Mouse (Mus musculus) ES-Bruce4 (cell line): ENCODE results near the gene Rpl36. TPM values are rescaled to one million over a fixed set of nuclear protein-coding genes. Genes with fewer than 3 reads are reported as not detected.
A peak's percentile ranks its signal among the peaks of the same experiment; 100 is the strongest.

ENCODE experiments used
- H3K27ac ChIP-seq: 2 replicates; pipeline ENCODE4 v1.5.1; 2012; ENCODE audit warnings: low read length, inconsistent platforms; ENCODE audit not compliant: insufficient read depth
- H3K27me3 ChIP-seq: 2 replicates; pipeline ENCODE4 v1.6.1; 2012; ENCODE audit warnings: mild to moderate bottlenecking, low read length, inconsistent platforms; ENCODE audit not compliant: control insufficient read depth, poor library complexity, insufficient read depth, severe bottlenecking
- H3K36me3 ChIP-seq: 2 replicates; pipeline ENCODE4 v1.6.1; 2012; ENCODE audit warnings: inconsistent platforms, mild to moderate bottlenecking, low read length, moderate library complexity; ENCODE audit not compliant: control insufficient read depth, poor library complexity, insufficient read depth, severe bottlenecking
- H3K4me1 ChIP-seq: one replicate; pipeline ENCODE4 v1.8.1; 2011; ENCODE audit warnings: low read length; ENCODE audit not compliant: control insufficient read depth, insufficient read depth
- H3K4me3 ChIP-seq: 2 replicates; pipeline ENCODE4 v1.5.1; 2011; ENCODE audit warnings: low read depth, mild to moderate bottlenecking, low read length
- H3K9ac ChIP-seq: 2 replicates; pipeline ENCODE4 v1.6.1; 2012; ENCODE audit warnings: low read depth, mild to moderate bottlenecking, inconsistent platforms; ENCODE audit not compliant: poor library complexity, severe bottlenecking
- H3K9me3 ChIP-seq: replicated peaks from 2 replicates; pipeline ENCODE4 v1.6.1; 2012; ENCODE audit warnings: mild to moderate bottlenecking, low read length, inconsistent platforms; ENCODE audit not compliant: control insufficient read depth, poor library complexity, insufficient read depth, severe bottlenecking
- CTCF ChIP-seq: IDR thresholded peaks from one replicate; pipeline ENCODE4 v1.8.1; 2011; ENCODE audit warnings: low read depth, low read length
- EP300 ChIP-seq: IDR thresholded peaks from 2 replicates; pipeline ENCODE4 v1.6.1; 2011; ENCODE audit warnings: low read depth, low read length; ENCODE audit not compliant: insufficient read depth
- POLR2A ChIP-seq: IDR thresholded peaks from one replicate; pipeline ENCODE4 v1.8.1; 2011; ENCODE audit warnings: low read length; ENCODE audit not compliant: insufficient read depth
- polyA plus RNA-seq: library from polyadenylated mRNA; stranded (reverse); fragments of >200 nt; gene quantifications from 2 replicates; pipeline ENCODE4 v1.2.4, GENCODE M21; 2011; ENCODE audit warnings: low read depth; ENCODE audit not compliant: missing spikeins, insufficient read depth, insufficient read length

The Rpl36 gene
- 704 and 766 TPM in 2 replicates for polyA plus RNA-seq

- H3K9me3 ChIP-seq: no peaks in the 10 kb centered on the region
- H3K27me3 ChIP-seq: no peaks in the 10 kb centered on the region
- H3K4me1 ChIP-seq: peaks cover 2% of the 10 kb centered on the region
- peak within 1 kb of the TSS; percentile 90 for H3K9ac ChIP-seq
- H3K4me3 ChIP-seq: peak within 1 kb of the TSS; percentile 95
- H3K27ac ChIP-seq: peak within 1 kb of the TSS; percentile 70
- TF ChIP-seq CTCF (peak; percentile 88), POLR2A (peak; percentile 26), EP300 (no peak)
- peaks cover 27% of the 10 kb centered on the region for H3K36me3 ChIP-seq
Observed at GRCm38 (mm10) chr17:56613236-56613844, at the start of gene Rpl36. Gene Rpl36 (plus strand): TSS chr17:56613416.

GRCm38 (mm10) chr17:56566293-56566692, 46.9 kb upstream of the Rpl36 start:
- no peak overlapping the region for H3K9ac ChIP-seq
- H3K36me3 ChIP-seq: peaks cover 85% of the 10 kb centered on the region
- H3K9me3 ChIP-seq: no peaks in the 10 kb centered on the region
- no peaks in the 10 kb centered on the region for H3K4me1 ChIP-seq
- no peaks in the 10 kb centered on the region for H3K27me3 ChIP-seq
- no peak overlapping the region for H3K27ac ChIP-seq
- H3K4me3 ChIP-seq: no peak overlapping the region
- no peak for TF ChIP-seq EP300
- TF ChIP-seq POLR2A: no peak
- no peak for TF ChIP-seq CTCF

DNA sequence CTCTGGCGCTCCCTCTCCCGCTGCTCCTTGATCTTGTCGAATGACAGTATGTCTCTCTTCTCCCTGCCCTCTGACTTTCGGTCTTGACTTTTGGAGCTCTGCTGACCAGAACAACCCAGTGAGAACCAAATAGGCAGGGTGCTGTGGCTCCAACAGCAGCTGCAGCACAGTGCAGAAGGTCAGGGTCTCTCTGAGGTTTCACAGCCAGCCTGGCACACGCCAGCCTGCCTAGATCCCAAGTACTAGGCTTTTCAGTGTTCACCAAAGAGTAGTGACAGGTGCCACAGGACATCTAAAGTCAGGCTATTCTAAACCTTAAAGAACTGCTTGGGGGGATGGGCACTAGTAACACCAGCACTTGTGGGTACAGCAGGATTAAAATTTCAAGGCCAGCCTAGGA, 46.3 kb upstream of the Rpl36 start:
- H3K9me3 ChIP-seq: no peaks in the 10 kb centered on the region
- peaks cover 81% of the 10 kb centered on the region for H3K36me3 ChIP-seq
- H3K4me3 ChIP-seq: no peak overlapping the region
- no peak overlapping the region for H3K9ac ChIP-seq
- H3K27me3 ChIP-seq: no peaks in the 10 kb centered on the region
- no peak overlapping the region for H3K27ac ChIP-seq
- TF ChIP-seq POLR2A (no peak), EP300 (no peak), CTCF (no peak)
- H3K4me1 ChIP-seq: no peaks in the 10 kb centered on the region

- Histone ChIP-seq H3K27ac (no peak overlapping the region), H3K9ac (no peak overlapping the region), H3K4me1 (no peaks in the 10 kb centered on the region), H3K4me3 (no peak overlapping the region), H3K36me3 (peaks cover 81% of the 10 kb centered on the region), H3K27me3 (no peaks in the 10 kb centered on the region), H3K9me3 (no peaks in the 10 kb centered on the region)
- no peak for TF ChIP-seq EP300
- no peak for TF ChIP-seq POLR2A
- TF ChIP-seq CTCF: no peak
Observed at GRCm38 (mm10) chr17:56567370-56567769, 45.8 kb upstream of the Rpl36 start.

GRCm38 (mm10) chr17:56570287-56570686, 42.9 kb upstream of the Rpl36 start:
- TF ChIP-seq POLR2A: no peak
- TF ChIP-seq EP300: no peak
- TF ChIP-seq CTCF: no peak
- Histone ChIP-seq H3K27ac (no peak overlapping the region), H3K27me3 (no peaks in the 10 kb centered on the region), H3K4me1 (no peaks in the 10 kb centered on the region), H3K9me3 (no peaks in the 10 kb centered on the region), H3K4me3 (no peak overlapping the region), H3K9ac (no peak overlapping the region), H3K36me3 (peaks cover 70% of the 10 kb centered on the region)

GRCm38 (mm10) chr17:56572154-56572553, 41.1 kb upstream of the Rpl36 start:
- Histone ChIP-seq H3K36me3 (peaks cover 60% of the 10 kb centered on the region), H3K4me3 (no peak overlapping the region), H3K4me1 (no peaks in the 10 kb centered on the region), H3K9me3 (no peaks in the 10 kb centered on the region), H3K27me3 (no peaks in the 10 kb centered on the region), H3K9ac (no peak overlapping the region), H3K27ac (no peak overlapping the region)
- TF ChIP-seq EP300: no peak
- TF ChIP-seq POLR2A: no peak
- TF ChIP-seq CTCF: no peak
